Mouse (Mus musculus) ovary, adult 10 weeks (tissue): ENCODE data around the gene Abtb2. TPM values are rescaled to one million over a fixed set of nuclear protein-coding genes. Genes with fewer than 3 reads are reported as not detected.

Source experiments
- polyA plus RNA-seq: library from polyadenylated mRNA; stranded (reverse); fragments of 350-450 nt; fragmentation: Illumina TruSeq; extraction: RNeasy Lipid Tissue Mini Kit (QIAGEN cat#74804); gene quantifications from one replicate; pipeline ENCODE4 v1.2.3, GENCODE M21; 2014

Abtb2 gene
- 0.83 TPM for polyA plus RNA-seq

GRCm38 (mm10) chr2:103565732-103566422 lies at the start of gene Abtb2:
Gene Abtb2, plus strand, starts transcription at chr2:103566310.

GRCm38 (mm10) chr2:103760906-103761716 lies 195.0 kb downstream of the Abtb2 start, which contains the start of gene Nat10:
Gene Nat10, minus strand, starts transcription at chr2:103761270.

Other genes with a start within 250 kb of the Abtb2 start
- 0.40 TPM for gene Elf5, start 154.6 kb upstream of the Abtb2 start, polyA plus RNA-seq
- 222 TPM for gene Cat, start 81.2 kb upstream of the Abtb2 start, polyA plus RNA-seq
- gene Nat10, start 195.0 kb downstream of the Abtb2 start, polyA plus RNA-seq = 41.3 TPM
- 1,212 TPM for gene Caprin1, start 231.3 kb downstream of the Abtb2 start, polyA plus RNA-seq